Mouse (Mus musculus): Measurements from ENCODE around the gene 4930452B06Rik.

GRCm38 (mm10) chr14:8418610-8419009 is 247.4 kb downstream of the 4930452B06Rik start:
- TF ChIP-seq CTCF (IDR thresholded peaks at IDR 0.05; ENCODE audit: extremely low read depth, insufficient read depth, low read length) (no peak), POLR2A (IDR thresholded peaks at IDR 0.05; ENCODE audit: extremely low read depth, insufficient read depth, low read length) (no peak)

Data from cortical plate, adult 2 months (tissue).